Mouse (Mus musculus) heart, embryonic 15.5 days (tissue): ENCODE results near the gene Cox5a. TPM values are rescaled to one million over a fixed set of nuclear protein-coding genes. Genes with fewer than 3 reads are reported as not detected.

Experiments
- ATAC-seq: fragments of 200-750 bp; cut with Nextera tagmentation; replicated peaks from 2 replicates; pipeline ENCODE4 v1.8.0; 2017; ENCODE audit warnings: low read depth, moderate TSS enrichment; ENCODE audit not compliant: insufficient number of reproducible peaks, insufficient read depth, low FRiP score
- H3K27ac ChIP-seq: fragments of 300-500 bp; sonication (generic); 2 replicates; pipeline ENCODE4 v1.5.1; 2015; ENCODE audit warnings: mild to moderate bottlenecking, inconsistent platforms
- H3K27me3 ChIP-seq: fragments of 300-500 bp; sonication (generic); 2 replicates; pipeline ENCODE4 v1.6.1; 2015; ENCODE audit warnings: inconsistent platforms
- H3K36me3 ChIP-seq: fragments of 300-500 bp; sonication (generic); 2 replicates; pipeline ENCODE4 v1.6.1; 2015; ENCODE audit warnings: mild to moderate bottlenecking, inconsistent platforms
- H3K4me1 ChIP-seq: fragments of 300-500 bp; sonication (generic); replicated peaks from 2 replicates; pipeline ENCODE4 v1.6.1; 2015; ENCODE audit warnings: inconsistent platforms
- H3K4me2 ChIP-seq: fragments of 300-500 bp; sonication (generic); 2 replicates; pipeline ENCODE4 v1.6.1; 2015; ENCODE audit warnings: inconsistent platforms, mild to moderate bottlenecking, moderate library complexity
- H3K4me3 ChIP-seq: fragments of 300-500 bp; sonication (generic); 2 replicates; pipeline ENCODE4 v1.5.1; 2015; ENCODE audit warnings: mild to moderate bottlenecking, inconsistent platforms
- H3K9ac ChIP-seq: fragments of 300-500 bp; sonication (generic); 2 replicates; pipeline ENCODE4 v1.6.1; 2015; ENCODE audit warnings: mild to moderate bottlenecking, inconsistent platforms
- H3K9me3 ChIP-seq: fragments of 300-500 bp; sonication (generic); replicated peaks from 2 replicates; pipeline ENCODE4 v1.6.1; 2016; ENCODE audit warnings: inconsistent platforms
- WGBS: fragments of 180-500 bp; shearing (Covaris S2); methylation state at CpG from one replicate; pipeline ENCODE4 v1.1.7; 2015; ENCODE audit warnings: mixed read lengths; 5-methylcytosine and 5-hydroxymethylcytosine counted together
- polyA plus RNA-seq: library from polyadenylated mRNA; unstranded; fragments of >200 nt; fragmentation: Nextera tagmentation; extraction: Ambion mirVana; gene quantifications from 2 replicates; pipeline ENCODE4 v1.2.1, GENCODE M21; 2015

The Cox5a gene
- 1,248 and 1,820 TPM in 2 replicates for polyA plus RNA-seq

DNA sequence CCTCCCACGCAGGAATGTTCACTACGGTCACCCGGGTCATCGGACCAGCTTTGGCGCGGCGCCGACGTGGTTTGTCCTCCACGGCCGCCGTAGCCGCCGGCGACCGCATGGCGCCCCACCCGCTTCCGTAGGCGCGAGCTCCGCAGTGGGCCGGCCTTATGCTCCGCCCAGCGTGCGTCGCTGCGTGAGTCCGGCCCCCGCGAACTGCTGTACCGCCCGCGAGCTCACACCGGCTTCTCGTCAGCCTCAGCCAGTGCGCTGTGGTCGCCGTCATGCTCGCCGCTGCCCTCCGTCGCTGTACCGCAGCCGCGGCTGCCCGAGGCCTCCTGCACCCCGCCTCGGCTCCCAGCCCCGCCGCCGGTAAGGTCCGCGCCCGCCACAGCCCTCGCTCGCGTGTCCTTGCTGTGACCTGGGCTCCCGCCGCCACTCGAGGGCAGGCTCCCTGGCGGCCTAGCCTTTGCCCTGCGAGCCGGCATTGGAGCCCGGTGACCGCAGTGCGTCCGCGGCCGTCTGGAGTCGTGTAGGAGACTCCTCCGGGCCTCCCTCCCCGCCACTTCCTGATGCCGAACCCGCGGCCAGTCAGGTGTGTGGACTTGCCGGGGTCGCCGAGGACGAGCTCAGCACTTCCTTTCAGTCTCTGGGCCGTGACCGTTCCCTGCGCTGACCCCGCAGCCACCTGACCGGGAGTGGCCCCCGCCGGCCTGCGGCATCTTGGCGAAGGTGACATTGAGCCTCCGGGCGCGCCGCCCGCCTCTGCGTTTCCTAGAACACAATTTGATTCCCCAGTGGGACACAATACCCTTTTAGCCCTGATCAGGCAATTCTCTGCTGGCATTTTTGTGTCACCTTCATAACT is at the start of gene Cox5a:
Gene Cox5a (plus strand): TSS at position 219 of the 856 bp plus-strand sequence.
- H3K4me3 ChIP-seq: peak within 1 kb of the TSS; percentile 79
- WGBS: under 1% methylated on average over 95 of the region's 95 CpGs
- H3K4me1 ChIP-seq: peaks cover 36% of the 10 kb centered on the region
- peak; percentile 98 for ATAC-seq
- H3K9me3 ChIP-seq: no peaks in the 10 kb centered on the region
- H3K4me2 ChIP-seq: peak within 1 kb of the TSS; percentile 62
- H3K9ac ChIP-seq: peak within 1 kb of the TSS; percentile 96
- peak within 1 kb of the TSS; percentile 98 for H3K27ac ChIP-seq
- no peaks in the 10 kb centered on the region for H3K36me3 ChIP-seq
- no peaks in the 10 kb centered on the region for H3K27me3 ChIP-seq

DNA sequence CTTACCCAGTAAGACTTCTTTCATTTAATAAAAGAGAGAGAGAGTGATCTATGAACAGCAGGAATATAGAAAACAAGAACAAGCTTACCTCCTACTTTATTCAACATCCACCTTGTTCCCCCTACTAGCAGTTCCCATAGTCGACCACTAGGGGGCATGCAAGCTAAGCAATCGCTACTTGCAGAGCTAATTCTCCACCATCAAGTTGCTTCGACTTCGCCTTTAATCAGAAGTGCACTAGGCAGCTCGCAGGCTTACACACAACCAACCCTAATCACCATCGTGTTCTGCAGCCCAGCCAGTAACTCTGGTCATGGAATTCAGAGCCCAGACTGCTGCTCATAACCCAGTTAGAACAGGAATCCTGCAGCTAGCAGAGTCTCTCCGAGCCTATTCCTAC is 35.3 kb upstream of the Cox5a start:
- Histone ChIP-seq H3K9me3 (no peaks in the 10 kb centered on the region; the same call in 1 of the 2 replicates), H3K9ac (no peak overlapping the region), H3K27me3 (0 out of 2 replicates have a peak, but pooled peaks cover 2% of the 10 kb centered on the region), H3K4me3 (no peak overlapping the region), H3K27ac (no peak overlapping the region), H3K36me3 (no peaks in the 10 kb centered on the region), H3K4me1 (0 out of 2 replicates have a peak, but pooled peaks cover 3% of the 10 kb centered on the region), H3K4me2 (no peak overlapping the region)
- peak; percentile 43; the same call in 1 of the 2 replicates for ATAC-seq
- 12% methylated on average over 7 of the region's 7 CpGs for WGBS

DNA sequence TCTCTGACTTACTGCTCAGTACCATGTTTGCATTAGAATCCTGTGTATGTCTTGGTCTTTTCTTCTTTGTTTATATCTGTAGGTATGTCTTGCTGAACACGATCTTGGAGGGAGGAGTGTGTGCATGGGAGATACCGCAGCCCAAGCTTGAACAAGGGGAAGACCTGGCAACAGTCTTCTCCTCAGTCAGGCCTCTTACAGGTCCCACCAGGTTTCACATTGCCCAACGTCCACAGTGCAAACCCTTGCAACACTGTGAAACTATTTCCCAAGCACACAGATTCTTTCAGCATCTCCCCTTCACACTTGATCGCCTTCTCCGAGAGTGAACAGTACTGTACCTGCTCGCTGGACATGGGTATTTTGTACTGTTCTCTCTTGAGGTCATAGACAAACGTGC is 33.3 kb upstream of the Cox5a start:
- Histone ChIP-seq H3K4me1 (0 out of 2 replicates have a peak, but pooled peaks cover 3% of the 10 kb centered on the region), H3K27me3 (0 out of 2 replicates have a peak, but pooled peaks cover 2% of the 10 kb centered on the region), H3K4me3 (no peak overlapping the region), H3K4me2 (no peak overlapping the region), H3K27ac (no peak overlapping the region), H3K9ac (no peak overlapping the region), H3K9me3 (no peaks in the 10 kb centered on the region; the same call in 1 of the 2 replicates), H3K36me3 (no peaks in the 10 kb centered on the region)
- WGBS: 67% methylated on average over 7 of the region's 7 CpGs
- ATAC-seq: no peak

DNA sequence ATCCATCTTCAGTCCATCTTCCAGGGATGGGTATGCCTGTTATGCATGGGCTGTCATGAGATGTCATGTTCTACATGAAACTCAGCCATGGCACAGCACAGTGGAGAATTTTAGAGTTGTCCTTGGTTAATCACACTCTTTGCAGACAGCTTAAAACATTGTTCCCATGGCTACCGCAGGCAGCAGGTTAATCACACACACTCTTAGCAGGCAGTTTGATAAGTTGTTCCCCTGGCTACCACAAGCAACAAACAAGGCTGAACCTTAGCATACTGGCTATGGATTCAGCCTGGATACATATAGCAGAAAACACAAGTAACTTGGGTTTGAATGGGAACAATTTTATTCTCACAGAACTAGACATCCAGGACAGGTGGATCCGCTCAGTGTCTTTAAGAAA is 27.5 kb upstream of the Cox5a start:
- Histone ChIP-seq H3K9me3 (no peaks in the 10 kb centered on the region; the same call in 1 of the 2 replicates), H3K36me3 (no peaks in the 10 kb centered on the region), H3K27ac (no peak overlapping the region), H3K4me1 (no peaks in the 10 kb centered on the region), H3K9ac (no peak overlapping the region), H3K4me2 (no peak overlapping the region), H3K4me3 (no peak overlapping the region), H3K27me3 (no peaks in the 10 kb centered on the region)
- ATAC-seq: no peak
- WGBS: 65% methylated on average over 2 of the region's 2 CpGs

DNA sequence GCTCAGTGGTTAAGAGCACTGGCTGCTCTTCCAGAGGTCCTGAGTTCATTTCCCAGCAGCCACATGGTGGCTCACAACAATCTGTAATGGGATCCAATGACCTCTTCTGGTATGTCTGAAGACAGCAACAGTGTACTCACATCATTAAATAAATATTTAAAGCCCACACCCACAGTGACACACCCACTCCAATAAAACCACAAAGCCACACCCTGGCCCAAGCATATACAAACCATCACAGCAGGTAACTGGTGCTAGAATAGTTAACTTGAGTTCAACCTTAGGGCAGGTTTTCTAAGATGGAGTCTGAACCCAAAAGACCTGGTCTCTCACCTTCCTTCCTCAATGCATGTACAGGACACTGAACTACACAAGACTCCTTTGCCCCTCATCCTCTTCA is 26.1 kb upstream of the Cox5a start:
- no peak overlapping the region for H3K4me3 ChIP-seq
- H3K9ac ChIP-seq: no peak overlapping the region
- H3K9me3 ChIP-seq: no peaks in the 10 kb centered on the region; the same call in 1 of the 2 replicates
- 0 out of 2 replicates have a peak, but pooled peaks cover 7% of the 10 kb centered on the region for H3K27me3 ChIP-seq
- no peaks in the 10 kb centered on the region for H3K36me3 ChIP-seq
- no peak for ATAC-seq
- no peaks in the 10 kb centered on the region for H3K4me1 ChIP-seq
- no peak overlapping the region for H3K27ac ChIP-seq
- no peak overlapping the region for H3K4me2 ChIP-seq

DNA sequence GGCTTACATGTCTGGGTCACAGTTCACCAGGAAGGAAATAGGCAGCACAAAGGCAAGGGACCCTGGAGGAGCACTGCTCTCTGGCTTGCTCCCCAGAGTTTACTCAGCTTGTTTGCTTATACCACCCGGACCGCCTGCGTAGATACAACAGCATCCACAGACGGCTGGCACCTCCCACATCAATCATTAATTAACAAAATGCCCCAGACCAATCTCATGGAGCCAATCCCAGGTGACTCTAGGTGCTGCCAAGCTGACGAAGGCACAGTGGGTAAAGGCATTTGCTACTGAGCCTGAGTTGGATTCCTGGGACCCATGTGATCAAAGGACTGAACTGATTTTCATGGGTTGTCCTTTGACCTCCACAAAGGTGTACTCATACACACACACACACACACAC is 23.8 kb upstream of the Cox5a start:
- no peaks in the 10 kb centered on the region for H3K9me3 ChIP-seq
- H3K4me3 ChIP-seq: no peak overlapping the region
- no peak for ATAC-seq
- 62% methylated on average over 5 of the region's 5 CpGs for WGBS
- H3K9ac ChIP-seq: no peak overlapping the region
- peaks cover 4% of the 10 kb centered on the region for H3K4me1 ChIP-seq
- H3K4me2 ChIP-seq: no peak overlapping the region
- peaks cover 29% of the 10 kb centered on the region for H3K27me3 ChIP-seq
- no peak overlapping the region for H3K27ac ChIP-seq
- H3K36me3 ChIP-seq: no peaks in the 10 kb centered on the region

DNA sequence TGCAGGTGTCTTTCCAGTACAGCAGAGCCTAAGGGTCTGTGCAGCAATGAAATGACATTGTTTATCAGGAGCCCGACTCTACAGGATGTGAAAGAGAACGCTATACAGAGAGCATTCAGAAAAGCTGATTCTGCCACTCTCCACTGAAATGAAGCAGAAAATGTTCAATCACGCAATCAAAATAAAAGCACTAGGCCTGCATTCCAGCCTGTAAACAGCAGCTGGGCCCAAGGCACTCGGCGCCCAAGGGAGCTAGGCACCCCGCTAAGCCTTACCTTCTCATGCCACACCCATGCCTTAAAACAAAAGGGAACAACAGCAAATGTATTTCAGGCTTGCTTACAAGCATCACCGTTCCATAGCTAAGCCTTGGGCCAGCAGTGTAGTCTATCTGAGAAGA is 22.5 kb upstream of the Cox5a start:
- WGBS: 61% methylated on average over 7 of the region's 7 CpGs
- Histone ChIP-seq H3K9ac (no peak overlapping the region), H3K4me3 (no peak overlapping the region), H3K9me3 (no peaks in the 10 kb centered on the region), H3K4me1 (peaks cover 16% of the 10 kb centered on the region), H3K36me3 (no peaks in the 10 kb centered on the region), H3K27ac (no peak overlapping the region), H3K27me3 (peaks cover 42% of the 10 kb centered on the region), H3K4me2 (no peak overlapping the region)
- no peak for ATAC-seq

DNA sequence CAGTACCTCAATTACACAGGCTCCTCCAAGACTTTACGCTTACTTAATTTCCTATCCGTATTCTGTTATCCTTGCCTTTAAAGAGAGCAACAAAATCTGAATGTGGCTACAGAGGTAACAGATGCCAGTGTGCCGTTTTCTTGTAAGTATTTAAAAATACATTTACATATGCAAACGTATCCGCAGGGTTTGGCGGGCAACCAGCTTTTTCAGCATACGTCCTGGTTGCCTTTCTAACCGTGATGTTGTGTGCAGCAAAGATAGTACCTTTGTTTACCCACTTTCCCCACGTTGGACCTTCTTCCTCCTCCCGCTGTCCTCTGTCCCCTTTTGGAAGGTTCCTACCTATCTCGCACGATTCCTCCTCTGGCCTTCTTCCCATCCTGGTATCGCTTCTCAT is 19.6 kb upstream of the Cox5a start:
- 23% methylated on average over 13 of the region's 13 CpGs for WGBS
- H3K4me2 ChIP-seq: peak overlapping the region; percentile 26; the same call in 1 of the 2 replicates
- H3K4me1 ChIP-seq: peaks cover 45% of the 10 kb centered on the region
- ATAC-seq: no peak
- no peaks in the 10 kb centered on the region for H3K9me3 ChIP-seq
- H3K27ac ChIP-seq: no peak overlapping the region
- no peak overlapping the region for H3K4me3 ChIP-seq
- no peaks in the 10 kb centered on the region for H3K36me3 ChIP-seq
- no peak overlapping the region for H3K9ac ChIP-seq
- H3K27me3 ChIP-seq: peaks cover 57% of the 10 kb centered on the region

DNA sequence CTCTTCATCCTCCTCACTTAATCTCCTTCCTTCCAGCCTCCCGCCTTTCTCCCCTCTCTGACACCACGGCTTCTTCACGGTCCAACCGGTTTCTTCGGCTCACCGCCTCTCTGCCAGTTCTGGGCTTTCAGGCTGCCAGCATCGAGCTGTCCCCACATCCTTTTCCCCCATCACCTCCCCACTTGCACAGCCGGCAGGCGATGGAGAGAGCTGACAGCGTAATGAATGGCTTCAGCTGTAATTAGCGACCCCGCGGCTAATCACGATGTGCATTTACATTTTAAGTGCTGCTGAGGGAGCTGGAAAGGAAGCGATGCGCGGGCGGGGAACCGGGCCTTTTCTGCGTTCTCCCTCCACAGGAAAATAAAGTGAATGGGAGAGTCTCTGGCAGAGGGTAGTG is 19.2 kb upstream of the Cox5a start:
- H3K4me2 ChIP-seq: peak overlapping the region; percentile 26
- H3K4me3 ChIP-seq: no peak overlapping the region
- H3K27me3 ChIP-seq: peaks cover 57% of the 10 kb centered on the region
- H3K36me3 ChIP-seq: no peaks in the 10 kb centered on the region
- peaks cover 46% of the 10 kb centered on the region for H3K4me1 ChIP-seq
- no peak for ATAC-seq
- no peak overlapping the region for H3K27ac ChIP-seq
- no peak overlapping the region for H3K9ac ChIP-seq
- 12% methylated on average over 20 of the region's 20 CpGs for WGBS
- H3K9me3 ChIP-seq: no peaks in the 10 kb centered on the region

DNA sequence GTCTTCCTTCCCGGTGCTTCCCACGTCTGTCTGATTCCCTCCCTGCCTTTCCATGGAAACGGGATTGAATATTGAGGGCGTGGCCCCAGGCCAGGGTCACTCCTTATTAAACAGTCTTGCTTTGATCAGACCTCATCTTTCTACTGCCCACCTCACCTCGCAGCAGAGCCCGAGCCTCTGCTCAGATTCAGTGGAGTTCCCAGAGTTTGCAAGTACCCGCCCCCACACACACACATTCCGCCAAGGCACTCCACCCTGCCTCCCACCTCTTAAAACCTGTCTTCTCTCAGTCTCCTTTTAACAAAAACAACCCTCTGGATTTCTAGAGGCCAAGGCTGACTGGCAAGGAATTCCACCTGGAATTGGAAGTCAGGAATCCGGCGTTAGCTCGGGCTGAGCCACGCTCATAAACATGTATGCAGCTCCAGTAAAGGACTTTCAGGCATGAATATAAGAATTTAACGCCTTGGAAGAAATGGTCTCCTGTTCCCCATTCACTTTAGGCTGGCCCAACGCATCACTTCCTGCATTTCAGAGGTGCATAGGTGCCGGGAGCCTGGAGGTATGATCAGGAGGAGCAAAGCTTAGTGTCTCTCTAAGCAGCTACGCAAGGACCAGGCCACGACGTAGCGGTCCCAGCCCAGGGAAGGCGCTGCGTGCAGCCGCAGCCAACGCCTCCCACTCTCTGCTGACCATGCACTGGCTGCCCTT is 18.0 kb upstream of the Cox5a start:
- Histone ChIP-seq H3K27me3 (peaks cover 57% of the 10 kb centered on the region), H3K27ac (peak overlapping the region; percentile 16; the same call in 1 of the 2 replicates), H3K9ac (peak overlapping the region; percentile 14; the same call in 1 of the 2 replicates), H3K4me1 (peaks cover 46% of the 10 kb centered on the region), H3K36me3 (no peaks in the 10 kb centered on the region), H3K9me3 (no peaks in the 10 kb centered on the region), H3K4me3 (peak overlapping the region; percentile 52), H3K4me2 (peak overlapping the region; percentile 94)
- no peak for ATAC-seq
- WGBS: 8% methylated on average over 23 of the region's 23 CpGs

DNA sequence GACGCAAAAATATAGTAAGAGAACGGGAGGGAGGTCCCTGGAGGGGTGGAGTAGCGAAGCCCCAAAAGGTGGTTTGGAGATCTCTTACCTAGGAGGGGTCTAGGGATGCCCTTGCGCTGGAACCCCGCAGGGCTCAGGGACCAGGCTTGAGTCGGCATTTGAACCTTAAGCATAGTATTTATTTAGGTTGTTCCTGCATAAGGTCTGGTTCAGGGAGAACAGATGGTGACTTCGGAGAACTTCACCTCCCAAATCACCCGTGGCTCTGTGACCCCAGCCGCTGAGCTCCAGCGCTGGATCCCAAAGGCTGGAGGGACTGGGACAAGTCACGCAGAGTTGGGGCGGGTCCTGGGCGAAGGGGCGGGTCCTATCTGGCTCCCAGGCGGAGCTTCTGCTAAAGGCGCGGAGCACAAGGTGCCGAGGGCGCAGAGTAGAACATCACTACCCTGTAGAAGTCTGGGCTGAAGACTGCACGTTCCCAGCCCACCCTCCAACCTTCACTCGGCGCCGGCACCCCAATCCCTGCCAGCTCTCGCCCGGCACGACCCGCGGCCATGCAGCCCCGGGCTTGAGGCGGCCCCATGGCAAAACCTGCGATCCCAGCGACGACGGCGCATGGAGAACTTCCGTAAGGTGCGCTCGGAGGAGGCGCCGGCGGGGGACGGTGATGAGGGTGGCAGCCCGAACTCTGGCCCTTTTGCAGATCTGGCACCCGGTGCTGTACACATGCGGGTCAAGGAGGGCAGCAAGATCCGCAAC is 17.3 kb upstream of the Cox5a start, which contains the start of gene Rpp25:
Gene Rpp25 (plus strand): TSS at position 405 of the 759 bp plus-strand sequence.
- H3K9ac ChIP-seq: peak within 1 kb of the TSS; percentile 48
- H3K27ac ChIP-seq: peak within 1 kb of the TSS; percentile 16; the same call in 1 of the 2 replicates
- peaks cover 57% of the 10 kb centered on the region for H3K27me3 ChIP-seq
- peaks cover 46% of the 10 kb centered on the region for H3K4me1 ChIP-seq
- 1% methylated on average over 46 of the region's 46 CpGs for WGBS
- H3K9me3 ChIP-seq: no peaks in the 10 kb centered on the region
- no peaks in the 10 kb centered on the region for H3K36me3 ChIP-seq
- peak; percentile 69 for ATAC-seq
- H3K4me3 ChIP-seq: peak within 1 kb of the TSS; percentile 52
- peak within 1 kb of the TSS; percentile 94 for H3K4me2 ChIP-seq
